Mouse (Mus musculus) lung, adult 2 months (tissue): Measurements from ENCODE around the gene Nhsl1. TPM values are rescaled to one million over a fixed set of nuclear protein-coding genes. Genes with fewer than 3 reads are reported as not detected.
A peak's percentile ranks its signal among the peaks of the same experiment; 100 is the strongest.

Source experiments
- DNase-seq: peaks from one replicate; pipeline ENCODE4 v3.0.0; 2022
- H3K4me1 ChIP-seq: fragments of 200-500 bp; 2 replicates; pipeline ENCODE4 v1.6.1; 2011; ENCODE audit warnings: low read length; ENCODE audit not compliant: control insufficient read depth, insufficient read depth
- H3K4me3 ChIP-seq: fragments of 200-500 bp; replicated peaks from 2 replicates; pipeline ENCODE3; 2011; ENCODE audit warnings: low read depth, mild to moderate bottlenecking, control low read depth, low read length; ENCODE audit errors: extremely low read depth
- CTCF ChIP-seq: fragments of 200-500 bp; IDR thresholded peaks from 2 replicates; pipeline ENCODE4 v1.5.1; 2011; ENCODE audit warnings: mild to moderate bottlenecking, low read length, control low read depth; ENCODE audit not compliant: insufficient read depth
- POLR2A ChIP-seq: fragments of 200-500 bp; IDR thresholded peaks from 2 replicates; pipeline ENCODE4 v1.6.1; 2011; ENCODE audit warnings: low read depth, mild to moderate bottlenecking, control low read depth, low read length, borderline replicate concordance; ENCODE audit errors: extremely low read depth
- WGBS: fragments of 180-500 bp; shearing (Covaris S2); methylation state at CpG from one replicate; pipeline ENCODE4 v1.1.7; 2018; 5-methylcytosine and 5-hydroxymethylcytosine counted together
- polyA plus RNA-seq: library from polyadenylated mRNA; depleted of rRNA; stranded (reverse); fragments of >200 nt; gene quantifications from 2 replicates; pipeline ENCODE4 v1.2.3, GENCODE M21; 2012

Nhsl1 gene
- polyA plus RNA-seq, 1 experiment = 9.0 TPM

GRCm38 (mm10) chr10:18408635-18409034 is 89.8 kb downstream of the Nhsl1 start:
- no peak for DNase-seq
- Histone ChIP-seq H3K4me1 (peaks cover 7% of the 10 kb centered on the region), H3K4me3 (no peak overlapping the region)
- WGBS = 39% methylated on average over 9 of the region's 9 CpGs
- TF ChIP-seq POLR2A (no peak), CTCF (no peak)

GRCm38 (mm10) chr10:18409068-18409467 is 90.3 kb downstream of the Nhsl1 start:
- Histone ChIP-seq H3K4me1 (peaks cover 7% of the 10 kb centered on the region), H3K4me3 (no peak overlapping the region)
- no peak for DNase-seq
- 60% methylated on average over 2 of the region's 2 CpGs for WGBS
- TF ChIP-seq POLR2A (no peak), CTCF (no peak)

- no peak for DNase-seq
- 72% methylated on average over 2 of the region's 2 CpGs for WGBS
These were observed 92.5 kb downstream of the Nhsl1 start for GRCm38 (mm10) chr10:18411266-18411665.

GRCm38 (mm10) chr10:18415946-18416345 is 97.2 kb downstream of the Nhsl1 start:
- H3K4me1 ChIP-seq = no peaks in the 10 kb centered on the region
- WGBS = 69% methylated on average over 11 of the region's 11 CpGs
- TF ChIP-seq CTCF = no peak

More at GRCm38 (mm10) chr10:18411266-18411665, 92.5 kb downstream of the Nhsl1 start:
- Histone ChIP-seq H3K4me3 (no peak overlapping the region), H3K4me1 (peaks cover 7% of the 10 kb centered on the region)
- TF ChIP-seq CTCF = no peak

GRCm38 (mm10) chr10:18418160-18418559 is 99.4 kb downstream of the Nhsl1 start:
- H3K4me1 ChIP-seq = no peaks in the 10 kb centered on the region
- TF ChIP-seq CTCF (no peak), POLR2A (no peak)
- 42% methylated on average over 7 of the region's 7 CpGs for WGBS
- H3K4me3 ChIP-seq = no peak overlapping the region
- no peak for DNase-seq

More at GRCm38 (mm10) chr10:18415946-18416345, 97.2 kb downstream of the Nhsl1 start:
- no peak overlapping the region for H3K4me3 ChIP-seq
- no peak for DNase-seq

- H3K4me1 ChIP-seq = no peaks in the 10 kb centered on the region
- WGBS = 72% methylated on average over 10 of the region's 10 CpGs
- no peak overlapping the region for H3K4me3 ChIP-seq
- no peak for DNase-seq
- TF ChIP-seq CTCF (no peak), POLR2A (no peak)
These were observed 100.7 kb downstream of the Nhsl1 start for GRCm38 (mm10) chr10:18419508-18419907.

GRCm38 (mm10) chr10:18420259-18421000 is 101.6 kb downstream of the Nhsl1 start:
- Histone ChIP-seq H3K4me1 (no peaks in the 10 kb centered on the region), H3K4me3 (no peak overlapping the region)
- DNase-seq = no peak
- TF ChIP-seq CTCF (no peak), POLR2A (no peak)
- 68% methylated on average over 6 of the region's 6 CpGs for WGBS

- Histone ChIP-seq H3K4me1 (no peaks in the 10 kb centered on the region), H3K4me3 (no peak overlapping the region)
- WGBS = 37% methylated on average over 3 of the region's 3 CpGs
- DNase-seq = no peak
- TF ChIP-seq CTCF (no peak), POLR2A (no peak)
These were observed 104.2 kb downstream of the Nhsl1 start for GRCm38 (mm10) chr10:18422968-18423367.

- TF ChIP-seq CTCF (no peak), POLR2A (no peak)
- no peak for DNase-seq
- Histone ChIP-seq H3K4me1 (no peaks in the 10 kb centered on the region), H3K4me3 (no peak overlapping the region)
- 51% methylated on average over 9 of the region's 9 CpGs for WGBS
These were observed 104.8 kb downstream of the Nhsl1 start for GRCm38 (mm10) chr10:18423557-18423956.

GRCm38 (mm10) chr10:18427866-18428265 is 109.1 kb downstream of the Nhsl1 start:
- no peak for DNase-seq
- no peak overlapping the region for H3K4me3 ChIP-seq
- TF ChIP-seq CTCF = no peak
- TF ChIP-seq POLR2A = no peak
- 67% methylated on average over 9 of the region's 9 CpGs for WGBS
- H3K4me1 ChIP-seq = peaks cover 6% of the 10 kb centered on the region

GRCm38 (mm10) chr10:18429533-18429932 is 110.7 kb downstream of the Nhsl1 start:
- WGBS = 95% methylated on average over 3 of the region's 3 CpGs
- no peak for DNase-seq
- TF ChIP-seq POLR2A (no peak), CTCF (peak; percentile 28; the same call in 1 of the 2 replicates)
- no peak overlapping the region for H3K4me3 ChIP-seq
- peaks cover 9% of the 10 kb centered on the region for H3K4me1 ChIP-seq
